Mouse (Mus musculus) spleen, postnatal 14 days (tissue): ENCODE data around the gene Swap70.
A peak's percentile ranks its signal among the peaks of the same experiment; 100 is the strongest.

Experiments used
- DNase-seq, 2 experiments: peaks; one replicate each; pipeline ENCODE4 v3.0.0; 2021 to 2022; ENCODE audit warnings: low spot score in 2 of 2

Swap70 gene

GRCm38 (mm10) chr7:110237837-110238451 lies 16.4 kb downstream of the Swap70 start:
- no peak for DNase-seq

- no peak for DNase-seq
These were observed 18.1 kb downstream of the Swap70 start for GRCm38 (mm10) chr7:110239590-110239989.

- peak; percentile 19 to 25 for DNase-seq
These were observed 20.2 kb downstream of the Swap70 start for GRCm38 (mm10) chr7:110241472-110242289.

- peak in 1 of 2 experiments; percentile 27 for DNase-seq
These were observed 20.7 kb downstream of the Swap70 start for GRCm38 (mm10) chr7:110242290-110242581.

GRCm38 (mm10) chr7:110245128-110245527 lies 23.6 kb downstream of the Swap70 start:
- no peak for DNase-seq

GRCm38 (mm10) chr7:110246526-110246925 lies 25.0 kb downstream of the Swap70 start:
- DNase-seq = no peak

GRCm38 (mm10) chr7:110247801-110248200 lies 26.3 kb downstream of the Swap70 start:
- DNase-seq = no peak

- DNase-seq = no peak
These were observed 27.2 kb downstream of the Swap70 start for GRCm38 (mm10) chr7:110248677-110249076.

GRCm38 (mm10) chr7:110253861-110254260 lies 32.4 kb downstream of the Swap70 start:
- no peak for DNase-seq

- no peak for DNase-seq
These were observed 32.9 kb downstream of the Swap70 start for GRCm38 (mm10) chr7:110254395-110254794.

GRCm38 (mm10) chr7:110257059-110257458 lies 35.5 kb downstream of the Swap70 start:
- no peak for DNase-seq

- no peak for DNase-seq
These were observed 36.9 kb downstream of the Swap70 start for GRCm38 (mm10) chr7:110258196-110258950.

- no peak for DNase-seq
These were observed 38.6 kb downstream of the Swap70 start for GRCm38 (mm10) chr7:110259966-110260711.

GRCm38 (mm10) chr7:110261807-110262206 lies 40.3 kb downstream of the Swap70 start:
- no peak for DNase-seq

- no peak for DNase-seq
These were observed 41.1 kb downstream of the Swap70 start for GRCm38 (mm10) chr7:110262661-110263060.

GRCm38 (mm10) chr7:110263474-110263873 lies 42.0 kb downstream of the Swap70 start:
- no peak for DNase-seq

- peak; percentile 77 to 86 for DNase-seq
These were observed 44.3 kb downstream of the Swap70 start for GRCm38 (mm10) chr7:110265796-110266195.

GRCm38 (mm10) chr7:110267014-110267413 lies 45.5 kb downstream of the Swap70 start:
- no peak for DNase-seq

GRCm38 (mm10) chr7:110267994-110268393 lies 46.5 kb downstream of the Swap70 start:
- no peak for DNase-seq

- no peak for DNase-seq
These were observed 47.0 kb downstream of the Swap70 start for GRCm38 (mm10) chr7:110268511-110268910.

- DNase-seq = no peak
These were observed 48.3 kb downstream of the Swap70 start for GRCm38 (mm10) chr7:110269777-110270176.

GRCm38 (mm10) chr7:110270455-110270854 lies 48.9 kb downstream of the Swap70 start:
- no peak for DNase-seq
